Mouse (Mus musculus) embryonic facial prominence, embryonic 13.5 days (tissue): ENCODE data around the gene Wdfy3. TPM values are rescaled to one million over a fixed set of nuclear protein-coding genes. Genes with fewer than 3 reads are reported as not detected.

Source experiments
- ATAC-seq: fragments of 200-750 bp; cut with Nextera tagmentation; 2 replicates; pipeline ENCODE4 v1.8.0; 2017; ENCODE audit warnings: low read depth; ENCODE audit not compliant: insufficient number of reproducible peaks, insufficient read depth, low FRiP score, low TSS enrichment
- H3K27ac ChIP-seq: fragments of 300-500 bp; sonication (generic); 2 replicates; pipeline ENCODE4 v1.5.1; 2015; ENCODE audit warnings: moderate library complexity, mild to moderate bottlenecking, inconsistent platforms
- H3K27me3 ChIP-seq: fragments of 300-500 bp; sonication (generic); 2 replicates; pipeline ENCODE4 v1.6.1; 2015; ENCODE audit warnings: mild to moderate bottlenecking, inconsistent platforms
- H3K36me3 ChIP-seq: fragments of 300-500 bp; sonication (generic); 2 replicates; pipeline ENCODE4 v1.6.1; 2015; ENCODE audit warnings: mild to moderate bottlenecking, inconsistent platforms
- H3K4me1 ChIP-seq: fragments of 300-500 bp; sonication (generic); 2 replicates; pipeline ENCODE4 v1.6.1; 2015; ENCODE audit warnings: inconsistent platforms
- H3K4me2 ChIP-seq: fragments of 300-500 bp; sonication (generic); 2 replicates; pipeline ENCODE4 v1.6.1; 2015; ENCODE audit warnings: moderate library complexity, mild to moderate bottlenecking, inconsistent platforms
- H3K4me3 ChIP-seq: fragments of 300-500 bp; sonication (generic); 2 replicates; pipeline ENCODE4 v1.5.1; 2015; ENCODE audit warnings: mild to moderate bottlenecking, inconsistent platforms
- H3K9ac ChIP-seq: fragments of 300-500 bp; sonication (generic); 2 replicates; pipeline ENCODE4 v1.6.1; 2015; ENCODE audit warnings: mild to moderate bottlenecking, inconsistent platforms
- H3K9me3 ChIP-seq: fragments of 300-500 bp; sonication (generic); 2 replicates; pipeline ENCODE4 v1.6.1; 2016; ENCODE audit warnings: inconsistent platforms
- WGBS: fragments of 180-500 bp; shearing (Covaris S2); methylation state at CpG from one replicate; pipeline ENCODE4 v1.1.7; 2015; ENCODE audit warnings: mixed read lengths; 5-methylcytosine and 5-hydroxymethylcytosine counted together
- polyA plus RNA-seq: library from polyadenylated mRNA; unstranded; fragments of >200 nt; fragmentation: Nextera tagmentation; extraction: Ambion mirVana; gene quantifications from 2 replicates; pipeline ENCODE4 v1.2.1, GENCODE M21; 2015

Gene Wdfy3
- polyA plus RNA-seq, 1 experiment from 2014 or later: 19.1 TPM

DNA sequence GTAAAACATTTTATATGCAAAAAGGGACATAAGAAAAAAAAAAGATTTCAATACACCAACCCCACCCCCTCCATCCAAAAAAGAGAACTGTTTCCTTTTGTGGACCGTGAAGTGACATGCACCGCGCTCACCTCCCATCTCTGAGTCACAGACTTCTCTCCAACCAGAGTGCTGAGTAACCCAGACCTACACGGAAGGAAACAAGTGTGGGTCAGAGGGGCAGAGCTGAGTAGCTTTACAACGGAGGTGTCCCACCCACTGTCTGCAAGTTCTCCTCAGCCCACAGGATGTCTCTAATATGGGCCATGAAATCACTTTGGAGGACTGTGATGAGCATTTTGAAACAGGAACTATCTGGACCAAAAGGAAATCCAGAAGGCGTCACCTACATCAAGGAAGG is 205.8 kb downstream of the Wdfy3 start:
- Histone ChIP-seq H3K27me3 (no peaks in the 10 kb centered on the region), H3K4me3 (no peak overlapping the region), H3K4me1 (no peaks in the 10 kb centered on the region), H3K4me2 (no peak overlapping the region), H3K9me3 (no peaks in the 10 kb centered on the region), H3K27ac (no peak overlapping the region), H3K36me3 (peaks cover 91% of the 10 kb centered on the region), H3K9ac (no peak overlapping the region)
- 90% methylated on average over 6 of the region's 6 CpGs for WGBS
- no peak for ATAC-seq

GRCm38 (mm10) chr5:101862651-101863050 is 207.1 kb downstream of the Wdfy3 start:
- H3K27ac ChIP-seq: no peak overlapping the region
- no peak overlapping the region for H3K9ac ChIP-seq
- H3K27me3 ChIP-seq: no peaks in the 10 kb centered on the region
- H3K4me1 ChIP-seq: no peaks in the 10 kb centered on the region
- 84% methylated on average over 8 of the region's 8 CpGs for WGBS
- H3K4me3 ChIP-seq: no peak overlapping the region
- H3K9me3 ChIP-seq: no peaks in the 10 kb centered on the region
- H3K36me3 ChIP-seq: peaks cover 91% of the 10 kb centered on the region
- no peak overlapping the region for H3K4me2 ChIP-seq
- ATAC-seq: no peak

DNA sequence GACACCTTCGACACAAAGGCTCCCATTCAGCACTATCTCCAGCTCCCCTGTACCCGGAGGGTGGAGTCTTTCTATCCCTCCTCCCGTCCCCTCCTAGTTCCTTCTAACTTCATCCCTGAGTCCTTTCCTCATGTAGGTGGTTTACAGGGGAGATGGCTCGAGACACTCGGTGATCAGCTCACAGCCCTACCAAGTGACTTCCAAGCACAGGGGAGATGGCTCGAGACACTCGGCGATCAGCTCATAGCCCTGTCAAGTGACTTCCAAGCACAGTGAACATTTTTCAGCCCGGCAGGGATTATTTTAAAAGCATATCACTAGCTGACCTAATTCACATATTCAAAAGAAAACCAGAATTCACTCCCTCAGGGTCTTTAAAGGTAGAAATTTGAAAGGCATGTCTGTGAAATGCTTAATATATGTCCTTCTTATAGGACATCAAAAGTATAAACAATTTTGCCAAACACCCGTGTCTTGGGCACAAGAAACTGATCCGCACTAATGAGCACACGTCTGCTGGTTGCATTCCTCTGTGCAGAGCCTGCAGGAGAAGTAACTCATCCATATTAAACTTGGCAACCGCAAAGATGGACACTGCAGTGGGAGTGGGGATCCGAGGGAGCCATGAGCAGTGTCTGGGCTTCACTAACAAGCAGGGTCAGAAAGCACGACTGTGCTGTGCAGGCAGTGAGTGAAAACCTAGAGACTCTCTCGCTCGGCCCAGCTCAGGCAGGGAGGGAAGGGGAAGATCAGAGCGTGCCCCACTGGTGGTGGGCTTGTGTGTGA is 207.7 kb downstream of the Wdfy3 start:
- H3K36me3 ChIP-seq: peaks cover 92% of the 10 kb centered on the region
- no peak overlapping the region for H3K9ac ChIP-seq
- H3K27me3 ChIP-seq: no peaks in the 10 kb centered on the region
- ATAC-seq: no peak
- WGBS: 78% methylated on average over 18 of the region's 18 CpGs
- no peak overlapping the region for H3K4me3 ChIP-seq
- H3K9me3 ChIP-seq: no peaks in the 10 kb centered on the region
- H3K27ac ChIP-seq: no peak overlapping the region
- no peak overlapping the region for H3K4me2 ChIP-seq
- no peaks in the 10 kb centered on the region for H3K4me1 ChIP-seq

DNA sequence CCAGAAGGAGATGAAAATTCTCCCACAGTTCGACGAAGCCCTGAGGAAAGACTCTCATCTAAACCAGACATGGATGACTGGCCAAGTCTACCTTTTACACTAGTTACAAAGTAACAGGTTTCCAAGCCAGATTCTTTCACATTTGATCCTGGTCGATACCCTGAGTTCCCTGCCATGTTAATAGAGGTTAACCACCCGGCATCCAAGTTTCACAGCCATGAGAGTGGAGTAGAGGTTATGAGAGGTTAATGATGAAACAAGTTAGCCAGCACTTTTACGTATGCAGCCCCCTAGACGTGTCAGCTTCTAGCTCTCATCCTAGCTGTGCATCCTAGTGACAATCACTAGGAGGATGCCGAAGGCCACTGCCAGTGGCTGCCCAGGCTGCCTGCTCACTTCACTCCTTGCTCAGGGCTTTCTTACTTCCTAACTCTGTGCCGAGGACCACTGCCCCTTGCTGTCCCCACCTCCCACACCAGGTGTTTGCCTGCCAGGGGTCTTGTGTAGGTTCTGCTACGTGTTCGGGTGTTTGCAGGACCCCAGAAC is 210.8 kb downstream of the Wdfy3 start:
- H3K36me3 ChIP-seq: peaks cover 89% of the 10 kb centered on the region
- ATAC-seq: no peak
- 86% methylated on average over 10 of the region's 10 CpGs for WGBS

GRCm38 (mm10) chr5:101855475-101855874 is 214.2 kb downstream of the Wdfy3 start:
- H3K27ac ChIP-seq: no peak overlapping the region
- H3K4me3 ChIP-seq: no peak overlapping the region
- H3K9ac ChIP-seq: no peak overlapping the region
- H3K27me3 ChIP-seq: no peaks in the 10 kb centered on the region
- no peaks in the 10 kb centered on the region for H3K4me1 ChIP-seq
- peaks cover 90% of the 10 kb centered on the region for H3K36me3 ChIP-seq
- no peak overlapping the region for H3K4me2 ChIP-seq
- WGBS: 96% methylated on average over 16 of the region's 16 CpGs
- ATAC-seq: no peak
- H3K9me3 ChIP-seq: no peaks in the 10 kb centered on the region

More for the DNA sequence above, 210.8 kb downstream of the Wdfy3 start:
- H3K4me3 ChIP-seq: no peak overlapping the region
- H3K27me3 ChIP-seq: no peaks in the 10 kb centered on the region
- no peaks in the 10 kb centered on the region for H3K4me1 ChIP-seq
- H3K9me3 ChIP-seq: no peaks in the 10 kb centered on the region
- no peak overlapping the region for H3K27ac ChIP-seq
- H3K9ac ChIP-seq: no peak overlapping the region
- no peak overlapping the region for H3K4me2 ChIP-seq

GRCm38 (mm10) chr5:101854667-101855066 is 215.1 kb downstream of the Wdfy3 start:
- H3K9me3 ChIP-seq: no peaks in the 10 kb centered on the region
- no peak overlapping the region for H3K9ac ChIP-seq
- ATAC-seq: no peak
- no peaks in the 10 kb centered on the region for H3K27me3 ChIP-seq
- H3K4me1 ChIP-seq: no peaks in the 10 kb centered on the region
- WGBS: 89% methylated on average over 7 of the region's 7 CpGs
- H3K4me2 ChIP-seq: no peak overlapping the region
- no peak overlapping the region for H3K4me3 ChIP-seq
- no peak overlapping the region for H3K27ac ChIP-seq
- H3K36me3 ChIP-seq: peaks cover 91% of the 10 kb centered on the region

DNA sequence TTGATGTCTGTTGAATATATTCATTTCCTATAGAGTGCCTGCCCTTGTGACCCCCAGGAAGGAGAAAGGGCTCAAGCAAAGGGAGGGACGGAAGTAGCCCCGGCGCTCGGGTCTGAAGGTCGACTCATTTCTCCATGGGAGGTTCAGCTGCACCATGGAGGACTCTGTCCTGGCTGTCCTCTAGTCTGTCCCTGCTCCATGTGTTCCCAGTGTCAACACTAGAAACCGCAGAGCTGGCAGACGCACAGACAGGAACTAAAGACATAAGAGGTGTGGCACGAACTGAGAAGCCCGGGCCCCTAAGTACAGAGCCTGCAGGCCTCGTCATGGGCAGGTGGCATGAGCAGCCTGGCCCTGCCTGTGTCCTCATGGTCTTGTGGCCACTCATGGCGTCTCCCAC is 215.6 kb downstream of the Wdfy3 start:
- no peak for ATAC-seq

DNA sequence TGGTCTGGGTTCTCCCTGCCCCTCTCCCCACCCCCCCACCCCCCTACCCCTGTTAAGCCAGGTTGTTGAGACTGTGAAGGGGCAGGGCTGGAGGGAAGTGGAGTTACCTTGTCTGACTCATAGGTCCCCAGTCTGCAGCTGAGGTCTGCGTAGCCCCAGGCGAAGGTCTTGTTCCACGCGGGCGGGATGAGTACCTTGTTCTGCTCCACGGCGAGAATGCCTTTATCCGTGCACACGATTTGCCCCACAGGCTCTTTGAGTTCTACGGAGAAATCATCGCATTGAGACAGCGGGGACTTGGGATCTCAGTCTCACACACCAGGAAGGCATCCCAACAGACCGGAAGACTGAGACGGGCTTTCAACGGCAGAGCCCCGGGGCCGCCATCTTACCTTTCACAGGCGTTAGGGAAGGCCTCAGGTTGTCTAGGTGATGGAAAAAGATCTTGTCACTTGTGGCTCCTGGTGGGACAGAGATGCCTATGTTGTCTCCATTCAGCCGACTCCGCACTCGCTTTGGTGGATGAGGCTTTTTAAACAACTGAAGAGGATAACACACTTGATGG is 217.5 kb downstream of the Wdfy3 start:
- H3K27ac ChIP-seq: no peak overlapping the region
- no peak overlapping the region for H3K9ac ChIP-seq
- WGBS: 91% methylated on average over 21 of the region's 21 CpGs
- H3K27me3 ChIP-seq: no peaks in the 10 kb centered on the region
- H3K36me3 ChIP-seq: peaks cover 92% of the 10 kb centered on the region
- H3K4me1 ChIP-seq: no peaks in the 10 kb centered on the region
- no peaks in the 10 kb centered on the region for H3K9me3 ChIP-seq
- no peak overlapping the region for H3K4me2 ChIP-seq
- ATAC-seq: no peak
- no peak overlapping the region for H3K4me3 ChIP-seq

More for the DNA sequence above, 215.6 kb downstream of the Wdfy3 start:
- Histone ChIP-seq H3K9ac (no peak overlapping the region), H3K27ac (no peak overlapping the region), H3K27me3 (no peaks in the 10 kb centered on the region), H3K4me3 (no peak overlapping the region), H3K4me2 (no peak overlapping the region), H3K36me3 (peaks cover 91% of the 10 kb centered on the region), H3K9me3 (no peaks in the 10 kb centered on the region), H3K4me1 (no peaks in the 10 kb centered on the region)
- WGBS: 94% methylated on average over 11 of the region's 11 CpGs

DNA sequence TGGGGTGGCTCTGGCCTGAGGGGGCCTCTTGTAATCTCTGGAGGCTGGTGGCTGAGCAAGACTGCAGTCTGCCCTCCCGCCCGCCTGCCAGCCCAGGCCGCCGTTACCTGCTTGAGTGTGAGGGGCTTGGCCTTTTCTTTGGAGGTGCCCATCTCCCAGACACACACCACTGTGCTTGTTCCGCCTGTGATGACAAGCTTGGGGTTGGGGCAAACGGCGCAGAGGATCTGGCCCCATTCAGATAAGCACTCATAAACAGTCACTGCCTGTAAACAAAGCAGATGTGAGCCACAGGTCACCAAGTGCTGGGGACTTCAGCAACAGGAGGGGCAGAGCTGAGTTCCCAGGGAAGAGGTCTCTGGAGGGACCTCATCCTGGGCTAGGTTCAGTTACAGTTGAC is 218.6 kb downstream of the Wdfy3 start:
- no peak for ATAC-seq
- Histone ChIP-seq H3K36me3 (peaks cover 100% of the 10 kb centered on the region), H3K9ac (no peak overlapping the region), H3K9me3 (no peaks in the 10 kb centered on the region), H3K4me2 (no peak overlapping the region), H3K27ac (no peak overlapping the region), H3K4me3 (no peak overlapping the region), H3K27me3 (no peaks in the 10 kb centered on the region), H3K4me1 (no peaks in the 10 kb centered on the region)
- 96% methylated on average over 7 of the region's 7 CpGs for WGBS

- no peaks in the 10 kb centered on the region for H3K27me3 ChIP-seq
- H3K36me3 ChIP-seq: peaks cover 100% of the 10 kb centered on the region
- H3K4me3 ChIP-seq: no peak overlapping the region
- H3K4me1 ChIP-seq: no peaks in the 10 kb centered on the region
- no peak overlapping the region for H3K27ac ChIP-seq
- 62% methylated on average over 4 of the region's 4 CpGs for WGBS
- H3K9me3 ChIP-seq: no peaks in the 10 kb centered on the region
- H3K9ac ChIP-seq: no peak overlapping the region
- ATAC-seq: no peak
- H3K4me2 ChIP-seq: no peak overlapping the region
Observed at GRCm38 (mm10) chr5:101847762-101848161, 222.0 kb downstream of the Wdfy3 start.

GRCm38 (mm10) chr5:101847323-101847722 is 222.4 kb downstream of the Wdfy3 start:
- H3K4me3 ChIP-seq: no peak overlapping the region
- H3K9ac ChIP-seq: no peak overlapping the region
- H3K9me3 ChIP-seq: no peaks in the 10 kb centered on the region
- peaks cover 99% of the 10 kb centered on the region for H3K36me3 ChIP-seq
- H3K4me1 ChIP-seq: no peaks in the 10 kb centered on the region
- H3K27me3 ChIP-seq: no peaks in the 10 kb centered on the region
- H3K27ac ChIP-seq: no peak overlapping the region
- no peak for ATAC-seq
- no peak overlapping the region for H3K4me2 ChIP-seq
- 83% methylated on average over 7 of the region's 7 CpGs for whole genome bisulfite sequencing

- no peaks in the 10 kb centered on the region for H3K27me3 ChIP-seq
- H3K4me1 ChIP-seq: no peaks in the 10 kb centered on the region
- no peak overlapping the region for H3K9ac ChIP-seq
- ATAC-seq: no peak
- H3K4me3 ChIP-seq: no peak overlapping the region
- WGBS: 98% methylated on average over 8 of the region's 8 CpGs
- H3K9me3 ChIP-seq: no peaks in the 10 kb centered on the region
- no peak overlapping the region for H3K4me2 ChIP-seq
- H3K27ac ChIP-seq: no peak overlapping the region
- H3K36me3 ChIP-seq: peaks cover 99% of the 10 kb centered on the region
Observed at GRCm38 (mm10) chr5:101845930-101846329, 223.8 kb downstream of the Wdfy3 start.
